Mouse (Mus musculus): ENCODE measurements at regions not wholly inside any gene's neighbourhood (a gene's known extent, or its start where the extent isn't known, plus 50 kb on each side); places are given as distances from the start of the nearest gene placed in this dataset.

- TF ChIP-seq CTCF (IDR thresholded peaks at IDR 0.05; ENCODE audit: extremely low read depth, insufficient read depth, insufficient read length, insufficient replicate concordance) (no peak), POLR2A (IDR thresholded peaks at IDR 0.05; ENCODE audit: low read depth, low read length) (no peak)
Observed at GRCm38 (mm10) chr14:45956624-45957023, 298.7 kb upstream of the Ddhd1 start.
